Mouse (Mus musculus): ENCODE results near the gene Pou2f2.
"Not testable (repeated sequence)": the region's sequence is repeated elsewhere in the genome, so short reads cannot be mapped to it uniquely, and the experiment has no call there.

The Pou2f2 gene

GRCm38 (mm10) chr7:25063900-25064299 is 115.6 kb downstream of the Pou2f2 start:
- DNase-seq (ENCODE audit: low spot score in 2 of 2), result no peak

- no peak for DNase-seq (ENCODE audit: low spot score in 2 of 2)
These were observed 116.2 kb downstream of the Pou2f2 start for GRCm38 (mm10) chr7:25063346-25063745.

DNA sequence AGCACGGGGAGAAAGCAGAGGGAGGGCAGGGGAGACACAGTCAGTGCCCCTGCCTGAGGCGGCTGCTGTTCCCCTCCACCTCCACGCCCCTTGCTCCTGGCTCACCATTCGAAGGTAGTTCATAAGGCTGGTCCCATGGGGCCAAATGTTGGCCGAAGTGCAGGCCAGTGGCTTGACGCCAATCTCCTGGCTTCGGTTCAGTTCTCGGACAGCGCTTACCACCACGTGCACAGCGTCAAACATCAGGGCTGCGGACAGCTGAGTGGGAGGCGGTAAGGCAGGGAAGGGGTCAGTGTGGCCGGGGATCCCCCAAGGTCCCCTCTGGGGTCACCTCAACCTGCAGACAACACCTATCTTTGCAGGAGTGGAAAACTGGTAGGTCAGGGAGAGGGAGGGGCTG is 120.7 kb downstream of the Pou2f2 start:
- no peak for DNase-seq (ENCODE audit: low spot score in 2 of 2)

- DNase-seq (ENCODE audit: low spot score in 2 of 2), result no peak
These were observed 121.1 kb downstream of the Pou2f2 start for GRCm38 (mm10) chr7:25058394-25058793.

GRCm38 (mm10) chr7:25057888-25058287 is 121.6 kb downstream of the Pou2f2 start:
- DNase-seq (ENCODE audit: low spot score in 2 of 2), result no peak

DNA sequence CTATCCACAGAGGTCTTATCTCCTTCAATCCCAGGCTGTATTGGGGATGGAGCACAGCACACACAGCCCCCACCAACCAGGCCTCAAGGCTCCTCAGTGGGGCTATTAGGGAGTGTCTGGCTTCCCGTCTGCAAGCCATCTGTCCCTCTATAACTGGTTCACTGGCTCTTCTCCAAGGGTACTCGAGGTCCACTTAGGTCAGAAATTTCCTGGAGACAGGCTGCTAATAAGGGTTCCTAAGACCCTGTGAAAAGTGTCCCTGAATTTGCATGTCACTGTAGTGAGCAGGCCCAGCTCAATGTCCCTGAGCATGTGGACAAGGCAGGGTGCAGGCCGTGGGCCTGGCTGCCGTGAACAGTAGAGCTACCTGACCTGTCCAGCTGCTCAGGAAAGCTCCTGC is 122.6 kb downstream of the Pou2f2 start:
- no peak for DNase-seq (ENCODE audit: low spot score in 2 of 2)

- no peak for DNase-seq (ENCODE audit: low spot score in 2 of 2)
These were observed 126.9 kb downstream of the Pou2f2 start for GRCm38 (mm10) chr7:25052587-25052986.

- DNase-seq (ENCODE audit: low spot score in 2 of 2), result no peak
These were observed 130.1 kb downstream of the Pou2f2 start for GRCm38 (mm10) chr7:25049295-25049930.

GRCm38 (mm10) chr7:25047363-25047762 is 132.2 kb downstream of the Pou2f2 start:
- DNase-seq (ENCODE audit: low spot score in 2 of 2), result no peak

- not testable (repeated sequence) for DNase-seq (ENCODE audit: low spot score in 2 of 2)
These were observed 134.9 kb downstream of the Pou2f2 start for GRCm38 (mm10) chr7:25044599-25044998.

GRCm38 (mm10) chr7:25041921-25042320 is 137.6 kb downstream of the Pou2f2 start:
- no peak for DNase-seq (ENCODE audit: low spot score in 2 of 2)
